Mouse (Mus musculus): ENCODE data around the gene Gm11983.
"Not testable (repeated sequence)": the region's sequence is repeated elsewhere in the genome, so short reads cannot be mapped to it uniquely, and the experiment has no call there.

Gm11983 gene

GRCm38 (mm10) chr11:6837554-6837953, at the start of gene Gm11983:
Gm11983 (minus strand) TSS chr11:6837654.
- no peak for DNase-seq

GRCm38 (mm10) chr11:6883045-6883444, 45.6 kb upstream of the Gm11983 start:
- not testable (repeated sequence) for DNase-seq

GRCm38 (mm10) chr11:6881614-6882013, 44.2 kb upstream of the Gm11983 start:
- DNase-seq: peak; percentile 24

DNA sequence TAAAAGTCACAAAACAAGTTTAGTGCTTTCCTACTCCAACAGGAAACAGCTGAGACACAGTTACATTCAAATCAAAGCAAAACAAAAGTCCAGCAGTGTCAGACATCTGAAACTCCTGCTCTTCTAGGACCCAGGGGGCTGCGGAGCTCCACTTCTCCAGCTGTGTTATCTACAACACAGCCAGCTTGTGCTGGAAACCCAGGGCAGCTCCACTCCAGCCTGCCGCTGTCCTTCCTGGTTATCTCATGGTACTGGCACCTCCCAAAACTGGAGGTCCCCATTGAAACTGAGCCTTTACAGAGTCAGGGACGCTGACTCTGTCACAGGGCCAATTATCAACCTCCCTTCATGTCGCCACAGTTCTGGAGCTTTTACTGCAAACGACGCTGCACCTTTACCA, 40.3 kb upstream of the Gm11983 start:
- DNase-seq: no peak

- DNase-seq: no peak
These were observed 33.5 kb upstream of the Gm11983 start for GRCm38 (mm10) chr11:6870947-6871346.

DNA sequence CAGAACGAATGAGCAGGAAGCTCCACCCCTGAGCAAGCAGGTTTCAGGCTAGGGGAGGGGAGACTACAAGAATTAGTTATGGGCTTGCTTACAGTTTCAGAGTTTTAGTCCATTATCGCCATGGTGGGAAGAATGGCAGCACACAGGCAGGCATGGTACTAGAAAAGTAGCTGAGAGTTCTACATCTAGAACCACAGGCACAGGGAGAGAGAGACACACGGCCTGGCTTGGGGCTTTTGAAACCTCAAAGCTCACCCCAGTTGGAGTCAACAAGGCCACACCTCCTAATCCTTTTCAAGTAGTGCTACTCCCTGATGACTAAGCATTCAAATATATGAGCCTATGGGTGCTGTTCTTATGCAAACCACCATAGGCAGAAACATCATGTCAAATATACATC, 28.1 kb upstream of the Gm11983 start:
- no peak for DNase-seq

DNA sequence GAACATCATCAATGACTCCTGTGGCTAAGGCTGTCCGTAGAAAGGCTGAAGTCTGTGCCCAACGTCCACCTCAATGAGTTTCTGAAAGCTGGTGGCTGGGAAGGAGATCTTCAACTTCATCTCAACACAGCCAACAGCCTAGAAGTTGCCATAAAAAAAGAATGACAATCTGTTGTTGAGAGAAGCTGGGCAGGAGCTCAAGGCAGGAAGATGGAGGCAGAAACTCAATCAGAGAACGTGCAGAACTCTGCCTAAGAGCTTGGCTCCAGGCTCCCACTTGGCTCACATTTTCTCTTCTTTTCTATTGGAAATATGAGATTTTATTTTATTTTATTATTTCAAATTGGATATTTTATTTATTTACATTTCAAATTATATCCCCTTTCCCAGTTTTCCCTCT, 24.7 kb upstream of the Gm11983 start:
- no peak for DNase-seq

- no peak for DNase-seq
These were observed 22.7 kb upstream of the Gm11983 start for GRCm38 (mm10) chr11:6859898-6860858.

DNA sequence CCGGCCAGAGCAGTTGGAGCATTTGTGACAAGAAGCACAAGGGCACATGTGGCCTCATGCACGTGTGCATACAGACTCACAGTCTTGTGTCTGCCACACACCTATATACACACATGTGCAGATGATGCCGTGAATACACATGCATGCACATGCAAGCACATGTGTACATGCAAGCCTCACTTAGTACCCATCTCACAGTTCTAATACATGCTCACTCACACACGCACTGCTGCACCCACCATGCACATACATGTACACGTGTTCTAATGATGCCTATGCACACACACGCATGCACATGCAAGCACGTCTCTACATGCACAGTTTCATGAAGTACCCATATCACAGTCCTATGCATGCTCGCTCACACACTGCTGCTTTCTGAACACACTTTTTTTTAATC, 21.6 kb upstream of the Gm11983 start:
- no peak for DNase-seq

- no peak for DNase-seq
These were observed 18.5 kb upstream of the Gm11983 start for GRCm38 (mm10) chr11:6855942-6856341.

- DNase-seq: not testable (repeated sequence)
These were observed 15.9 kb upstream of the Gm11983 start for GRCm38 (mm10) chr11:6853366-6853765.

DNA sequence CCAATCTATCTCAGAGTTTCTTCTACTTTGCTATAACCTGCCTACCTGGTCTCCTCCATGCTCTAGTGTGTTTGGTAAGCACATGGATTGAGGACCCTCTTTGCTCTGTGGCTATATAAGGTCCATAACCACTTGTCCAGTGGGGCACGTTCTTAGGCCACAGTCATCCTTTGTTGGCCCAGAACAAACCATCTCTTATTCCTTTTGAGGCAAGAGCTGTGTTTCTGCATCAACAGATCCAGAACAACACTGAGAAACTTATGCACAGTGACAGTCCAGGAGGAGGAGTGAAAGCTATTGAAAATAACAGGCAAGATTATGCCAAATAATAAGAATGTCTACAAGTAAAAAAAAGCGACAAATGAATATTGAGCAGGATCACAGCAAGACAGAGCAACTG, 6.4 kb upstream of the Gm11983 start:
- no peak for DNase-seq

DNA sequence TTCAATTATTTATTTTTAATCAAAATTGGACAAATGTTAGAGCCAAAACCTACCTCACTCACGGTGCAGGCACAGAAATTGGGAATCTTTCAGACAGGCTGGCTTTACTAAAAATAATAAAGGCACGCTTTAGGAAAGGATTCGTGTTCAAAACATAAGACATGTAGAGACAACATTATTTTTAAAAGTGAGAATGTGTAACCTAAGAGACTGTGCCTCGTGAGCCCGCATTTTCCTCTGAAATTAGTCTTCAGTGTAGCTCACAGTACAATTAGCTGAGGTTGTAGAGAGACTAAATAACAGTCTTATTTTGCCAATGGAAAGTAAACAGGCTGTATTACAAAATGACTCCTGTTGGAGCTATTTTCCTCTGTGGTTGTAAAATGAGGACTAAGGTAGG, 4.7 kb upstream of the Gm11983 start:
- no peak for DNase-seq

DNA sequence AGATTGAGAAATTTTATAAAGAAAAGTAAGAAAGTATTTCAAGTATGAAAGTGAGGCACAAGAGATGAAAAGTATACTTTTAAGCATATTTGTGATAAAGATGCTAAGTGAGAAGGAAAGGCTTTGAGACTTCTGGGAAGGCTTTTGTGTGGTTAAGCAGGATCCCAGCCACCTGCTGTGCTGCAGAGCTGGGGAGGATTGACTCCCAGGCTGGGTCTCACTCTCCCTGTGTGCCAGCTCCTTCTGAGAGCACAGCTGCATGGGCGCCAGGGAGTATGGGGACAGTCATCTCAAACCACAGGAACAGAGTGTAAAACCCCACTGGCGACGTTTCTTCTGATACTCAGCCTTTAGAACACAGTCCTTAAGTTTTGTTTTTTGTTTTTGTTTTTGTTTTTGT, 3.3 kb upstream of the Gm11983 start:
- DNase-seq: no peak

GRCm38 (mm10) chr11:6834636-6835035, 2.8 kb downstream of the Gm11983 start:
- DNase-seq: no peak

- no peak for DNase-seq
These were observed 3.7 kb downstream of the Gm11983 start for GRCm38 (mm10) chr11:6833731-6834130.

- no peak for DNase-seq
These were observed 5.5 kb downstream of the Gm11983 start for GRCm38 (mm10) chr11:6831931-6832330.

GRCm38 (mm10) chr11:6828196-6828595, 9.3 kb downstream of the Gm11983 start:
- no peak for DNase-seq

- no peak for DNase-seq
These were observed 11.3 kb downstream of the Gm11983 start for GRCm38 (mm10) chr11:6826157-6826556.

DNA sequence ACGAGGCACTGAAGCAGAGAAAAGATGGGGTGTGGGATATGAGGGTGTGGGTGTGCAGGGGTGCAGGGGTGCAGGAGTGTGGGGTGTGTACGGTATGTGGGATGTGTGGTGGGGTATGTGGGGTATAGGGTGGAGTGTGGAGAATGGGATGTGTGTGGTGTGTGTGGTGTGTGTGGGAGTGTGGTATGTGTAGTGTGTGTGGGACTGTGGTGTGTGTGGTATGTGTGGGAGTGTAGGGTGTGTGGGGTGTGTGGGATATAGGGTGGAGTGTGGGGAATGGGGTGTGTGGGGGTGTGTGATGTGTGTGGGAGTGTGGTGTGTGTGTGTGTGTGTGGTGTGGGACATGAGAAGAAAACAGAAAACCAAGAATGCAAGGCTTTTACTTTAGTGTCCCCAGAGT, 14.3 kb downstream of the Gm11983 start:
- DNase-seq: no peak

- no peak for DNase-seq
These were observed 23.0 kb downstream of the Gm11983 start for GRCm38 (mm10) chr11:6814486-6814885.

DNA sequence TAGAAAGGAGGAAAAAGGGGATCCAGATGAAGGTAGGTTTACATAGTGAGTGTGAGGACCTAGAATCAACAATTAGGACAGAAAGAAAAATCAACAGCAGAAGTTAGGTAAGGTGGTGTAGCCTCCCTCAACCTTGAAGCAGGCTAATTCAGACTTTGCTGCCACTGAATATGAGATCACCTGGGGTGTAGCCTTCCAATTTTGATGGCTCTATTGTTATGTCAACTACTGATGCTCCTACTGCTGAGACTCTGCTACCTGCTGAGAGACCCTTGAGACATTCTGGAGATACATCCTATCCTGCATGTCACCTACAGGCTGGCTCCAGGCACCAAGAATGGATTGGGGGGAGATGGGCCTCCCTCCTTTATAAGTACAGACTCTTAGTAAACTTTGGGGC, 34.6 kb downstream of the Gm11983 start:
- not testable (repeated sequence) for DNase-seq

DNA sequence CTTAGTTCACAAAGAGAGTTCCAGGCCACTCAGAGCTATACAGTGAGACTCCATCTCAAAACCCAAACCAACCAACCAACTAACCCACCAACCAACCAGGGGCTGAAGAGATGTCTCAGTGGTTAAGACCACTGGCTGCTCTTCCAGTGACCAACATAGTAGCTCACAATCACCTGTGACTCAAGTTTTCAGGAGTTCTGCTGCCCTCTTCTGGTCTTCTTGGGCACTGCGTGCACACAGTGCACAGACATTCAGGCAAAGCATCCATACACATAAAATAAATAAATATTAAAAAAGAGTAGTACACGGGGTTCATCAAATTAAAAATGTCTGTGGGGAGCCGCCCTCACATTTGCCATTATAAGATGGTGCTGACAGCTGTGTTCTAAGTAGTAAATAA, 46.8 kb downstream of the Gm11983 start:
- peak; percentile 56 for DNase-seq
